Mouse (Mus musculus): ENCODE data around the gene Ttc13.

- TF ChIP-seq CEBPB (IDR thresholded peaks at IDR 0.05; ENCODE audit: low read depth) (no peak), CTCF (IDR thresholded peaks at IDR 0.05; ENCODE audit: control insufficient read depth, insufficient read depth, insufficient read length) (no peak)
Measured at GRCm38 (mm10) chr8:124630489-124630888, 91.3 kb downstream of the Ttc13 start.
